In genomic region chr2:79454786-79455446, GRCm38 (mm10) we compare ENCODE assay signal across 9 mouse cellular contexts. TPM values are rescaled to one million over a fixed set of nuclear protein-coding genes. Genes with fewer than 3 reads are reported as not detected.
DNase-seq lines count a peak whose midpoint lies in the region; ATAC-seq and TF ChIP-seq lines count a peak whose summit lies in the region.
"Had no signal": no experiment of that assay in that cellular context is flagged by ENCODE, and none has a peak within 500 bp of the region (broad histone marks: within the 10 kb centered on the region; RNA-seq: fewer than 3 reads in every experiment).

No protein-coding gene starts in this region.

- TF ChIP-seq CTCF in ES-Bruce4 (IDR thresholded peaks at IDR 0.05; ENCODE audit: low read depth, low read length) = no peak
- TF ChIP-seq CTCF in cerebellum, adult 2 months (IDR thresholded peaks at IDR 0.05; ENCODE audit: borderline replicate concordance, insufficient read depth, low read depth, low read length) = no peak
- no peak for TF ChIP-seq CTCF in stomach, postnatal 0 days (IDR thresholded peaks at IDR 0.05; ENCODE audit: low read depth)

- H3K4me3 ChIP-seq in ES-Bruce4 (ENCODE audit: low read depth, low read length) = peak overlapping the region; percentile 65
- peak overlapping the region; percentile 92 for H3K4me3 ChIP-seq in cerebellum, adult 2 months (replicated peaks; ENCODE audit: insufficient read depth, low read depth, low read length)
- H3K4me3 ChIP-seq in forebrain, embryonic 15.5 days = peak overlapping the region; percentile 40
- peak overlapping the region; percentile 54 for H3K4me3 ChIP-seq in midbrain, embryonic 13.5 days (replicated peaks)
- no peak overlapping the region for H3K4me3 ChIP-seq in kidney, embryonic 16.5 days (ENCODE audit: low read length)
- H3K4me3 ChIP-seq in stomach, postnatal 0 days (ENCODE audit: low read depth, low read length) = no peak overlapping the region
- H3K4me3 ChIP-seq in kidney, embryonic 15.5 days (replicated peaks) = no peak overlapping the region

- no peaks in the 10 kb centered on the region for H3K36me3 ChIP-seq in ES-Bruce4 (ENCODE audit: control insufficient read depth, insufficient read depth, low read length, poor library complexity, severe bottlenecking)
- H3K36me3 ChIP-seq in forebrain, embryonic 15.5 days = no peaks in the 10 kb centered on the region
- no peaks in the 10 kb centered on the region for H3K36me3 ChIP-seq in midbrain, embryonic 13.5 days
- H3K36me3 ChIP-seq in kidney, embryonic 16.5 days (ENCODE audit: insufficient read depth, low read length) = no peaks in the 10 kb centered on the region
- no peaks in the 10 kb centered on the region for H3K36me3 ChIP-seq in stomach, postnatal 0 days (ENCODE audit: control insufficient read depth, insufficient read depth, low read length)
- H3K36me3 ChIP-seq in kidney, embryonic 15.5 days = no peaks in the 10 kb centered on the region
- H3K36me3 ChIP-seq: heart, embryonic 15.5 days had no signal

- H3K4me1 ChIP-seq in ES-Bruce4 (ENCODE audit: control insufficient read depth, insufficient read depth, low read length) = no peaks in the 10 kb centered on the region
- no peaks in the 10 kb centered on the region; the same call in 1 of the 2 replicates for H3K4me1 ChIP-seq in cerebellum, adult 2 months (ENCODE audit: control insufficient read depth, insufficient read depth, low read length)
- peaks cover 50% of the 10 kb centered on the region for H3K4me1 ChIP-seq in forebrain, embryonic 15.5 days
- peaks cover 54% of the 10 kb centered on the region for H3K4me1 ChIP-seq in midbrain, embryonic 13.5 days (replicated peaks)
- peaks cover 13% of the 10 kb centered on the region; the same call in 1 of the 2 replicates for H3K4me1 ChIP-seq in kidney, embryonic 16.5 days (ENCODE audit: insufficient read depth, low read length)
- no peaks in the 10 kb centered on the region for H3K4me1 ChIP-seq in stomach, postnatal 0 days (replicated peaks; ENCODE audit: control insufficient read depth, insufficient read depth)
- H3K4me1 ChIP-seq in kidney, embryonic 15.5 days = peaks cover 28% of the 10 kb centered on the region

- TF ChIP-seq POLR2A in ES-Bruce4 (IDR thresholded peaks at IDR 0.05; ENCODE audit: insufficient read depth, low read length) = no peak
- peak; percentile 51; the same call in 1 of the 2 replicates for TF ChIP-seq POLR2A in cerebellum, adult 2 months (IDR thresholded peaks at IDR 0.05; ENCODE audit: borderline replicate concordance, insufficient read depth, low read length)

- H3K27ac ChIP-seq in ES-Bruce4 (ENCODE audit: insufficient read depth, low read length) = no peak overlapping the region
- H3K27ac ChIP-seq in cerebellum, adult 2 months (ENCODE audit: insufficient read depth, low read length) = peak overlapping the region; percentile 98
- peak overlapping the region; percentile 65 for H3K27ac ChIP-seq in forebrain, embryonic 15.5 days (replicated peaks)
- H3K27ac ChIP-seq in midbrain, embryonic 13.5 days = peak overlapping the region; percentile 87
- H3K27ac ChIP-seq in kidney, embryonic 16.5 days (ENCODE audit: low read length) = no peak overlapping the region
- no peak overlapping the region for H3K27ac ChIP-seq in stomach, postnatal 0 days (replicated peaks)
- H3K27ac ChIP-seq in kidney, embryonic 15.5 days = no peak overlapping the region
- H3K27ac ChIP-seq: heart, embryonic 15.5 days had no signal

- no peak for TF ChIP-seq EP300 in ES-Bruce4 (IDR thresholded peaks at IDR 0.05; ENCODE audit: insufficient read depth, low read depth, low read length)
- no peak for TF ChIP-seq EP300 in stomach, postnatal 0 days (optimal IDR thresholded peaks at IDR 0.05)

- peak overlapping the region; percentile 46 for H3K9ac ChIP-seq in ES-Bruce4 (ENCODE audit: low read depth, poor library complexity, severe bottlenecking)
- H3K9ac ChIP-seq in forebrain, embryonic 15.5 days (replicated peaks) = peak overlapping the region; percentile 57
- H3K9ac ChIP-seq in midbrain, embryonic 13.5 days (replicated peaks) = peak overlapping the region; percentile 76
- no peak overlapping the region for H3K9ac ChIP-seq in kidney, embryonic 16.5 days (replicated peaks; ENCODE audit: low read length)
- H3K9ac ChIP-seq in stomach, postnatal 0 days (ENCODE audit: low read length) = no peak overlapping the region
- no peak overlapping the region for H3K9ac ChIP-seq in kidney, embryonic 15.5 days
- H3K9ac ChIP-seq: heart, embryonic 15.5 days had no signal

- 2% methylated on average over 15 of the region's 15 CpGs for WGBS in cerebellum, adult 2 months
- WGBS in forebrain, embryonic 15.5 days = 9% methylated on average over 15 of the region's 15 CpGs
- 7% methylated on average over 15 of the region's 15 CpGs for WGBS in midbrain, embryonic 13.5 days
- 13% methylated on average over 15 of the region's 15 CpGs for WGBS in kidney, embryonic 16.5 days
- 20% methylated on average over 15 of the region's 15 CpGs for WGBS in stomach, postnatal 0 days
- WGBS in kidney, embryonic 15.5 days = 9% methylated on average over 15 of the region's 15 CpGs

- no peak for ATAC-seq in forebrain, embryonic 15.5 days (replicated peaks)
- ATAC-seq in midbrain, embryonic 13.5 days = no peak
- ATAC-seq in kidney, embryonic 16.5 days (ENCODE audit: low FRiP score, low TSS enrichment) = no peak
- ATAC-seq in stomach, postnatal 0 days (ENCODE audit: low FRiP score, low TSS enrichment) = no peak
- ATAC-seq in kidney, embryonic 15.5 days (replicated peaks; ENCODE audit: low FRiP score) = no peak

- peak overlapping the region; percentile 58 for H3K4me2 ChIP-seq in forebrain, embryonic 15.5 days (replicated peaks)
- H3K4me2 ChIP-seq in midbrain, embryonic 13.5 days (replicated peaks) = peak overlapping the region; percentile 72
- H3K4me2 ChIP-seq in kidney, embryonic 16.5 days (replicated peaks; ENCODE audit: low read depth, low read length) = no peak overlapping the region
- H3K4me2 ChIP-seq in stomach, postnatal 0 days (replicated peaks; ENCODE audit: low read depth) = no peak overlapping the region
- H3K4me2 ChIP-seq in kidney, embryonic 15.5 days = no peak overlapping the region

- DNase-seq in cerebellum, adult 2 months = peak; percentile 85 to 89
- DNase-seq in stomach, postnatal 0 days (ENCODE audit: low spot score) = no peak
- no peak for DNase-seq in thymus, postnatal 0 days (ENCODE audit: low spot score)

- H3K9me3 ChIP-seq in ES-Bruce4 (replicated peaks; ENCODE audit: control insufficient read depth, insufficient read depth, low read length, poor library complexity, severe bottlenecking) = no peaks in the 10 kb centered on the region
- no peaks in the 10 kb centered on the region for H3K9me3 ChIP-seq in forebrain, embryonic 15.5 days
- H3K9me3 ChIP-seq in midbrain, embryonic 13.5 days = no peaks in the 10 kb centered on the region
- H3K9me3 ChIP-seq in kidney, embryonic 16.5 days (ENCODE audit: low read length) = no peaks in the 10 kb centered on the region
- H3K9me3 ChIP-seq in stomach, postnatal 0 days (ENCODE audit: control insufficient read depth, low read length) = no peaks in the 10 kb centered on the region
- H3K9me3 ChIP-seq in kidney, embryonic 15.5 days (replicated peaks) = no peaks in the 10 kb centered on the region; the same call in 1 of the 2 replicates
- H3K9me3 ChIP-seq: heart, embryonic 15.5 days had no signal

- H3K27me3 ChIP-seq in ES-Bruce4 (ENCODE audit: control insufficient read depth, insufficient read depth, low read length, poor library complexity, severe bottlenecking) = peaks cover 5% of the 10 kb centered on the region; the same call in 1 of the 2 replicates
- H3K27me3 ChIP-seq in cerebellum, adult 2 months (ENCODE audit: control insufficient read depth, insufficient read depth, low read length) = no peaks in the 10 kb centered on the region
- peaks cover 24% of the 10 kb centered on the region for H3K27me3 ChIP-seq in forebrain, embryonic 15.5 days
- peaks cover 54% of the 10 kb centered on the region for H3K27me3 ChIP-seq in midbrain, embryonic 13.5 days
- peaks cover 73% of the 10 kb centered on the region for H3K27me3 ChIP-seq in kidney, embryonic 16.5 days (ENCODE audit: insufficient read depth, low read length)
- peaks cover 32% of the 10 kb centered on the region for H3K27me3 ChIP-seq in stomach, postnatal 0 days (ENCODE audit: control insufficient read depth, insufficient read depth, low read length)
- H3K27me3 ChIP-seq in kidney, embryonic 15.5 days = peaks cover 82% of the 10 kb centered on the region

RNA-seq across cellular contexts. Expression of gene Neurod1, which starts 1.6 kb away (rescaled TPM):
- 3.1 and 3.4 TPM in 2 replicates for polyA plus RNA-seq in ES-Bruce4 (2011; ENCODE audit: insufficient read depth, insufficient read length, low read depth, missing spikeins)
- 240 and 303 TPM in 2 replicates for polyA plus RNA-seq in cerebellum, adult 2 months (2012; rRNA removed)
- 72.5 and 78.1 TPM in 2 replicates for polyA plus RNA-seq in forebrain, embryonic 15.5 days (2015; fragmentation: Nextera tagmentation; extraction: Ambion mirVana)
- polyA plus RNA-seq in midbrain, embryonic 13.5 days (2015; fragmentation: Nextera tagmentation; extraction: Ambion mirVana) = 38.5 and 38.8 TPM in 2 replicates
- not detected in 2 replicates for polyA plus RNA-seq in kidney, embryonic 16.5 days (2015; fragmentation: Nextera tagmentation; extraction: Ambion mirVana)
- polyA plus RNA-seq in stomach, postnatal 0 days (2015; fragmentation: Nextera tagmentation; extraction: Ambion mirVana) = 0.61 and 0.68 TPM in 2 replicates
- polyA plus RNA-seq in thymus, postnatal 0 days (2015; fragmentation: Nextera tagmentation; extraction: Ambion mirVana) = not detected in 2 replicates
- polyA plus RNA-seq in kidney, embryonic 15.5 days (2015; fragmentation: Nextera tagmentation; extraction: Ambion mirVana) = 0.05 TPM in 1 of 2 replicates, not detected in the other
- polyA plus RNA-seq: heart, embryonic 15.5 days had no signal

RNA-seq across cellular contexts. Expression of gene Cerkl, which starts 1.7 kb away (rescaled TPM):
- polyA plus RNA-seq in ES-Bruce4 (2011; ENCODE audit: insufficient read depth, insufficient read length, low read depth, missing spikeins) = 1.5 and 1.8 TPM in 2 replicates
- 13.1 and 17.8 TPM in 2 replicates for polyA plus RNA-seq in cerebellum, adult 2 months (2012; rRNA removed)
- 1.4 and 1.7 TPM in 2 replicates for polyA plus RNA-seq in forebrain, embryonic 15.5 days (2015; fragmentation: Nextera tagmentation; extraction: Ambion mirVana)
- polyA plus RNA-seq in midbrain, embryonic 13.5 days (2015; fragmentation: Nextera tagmentation; extraction: Ambion mirVana) = 1.6 and 2.6 TPM in 2 replicates
- 1.8 and 2.0 TPM in 2 replicates for polyA plus RNA-seq in kidney, embryonic 16.5 days (2015; fragmentation: Nextera tagmentation; extraction: Ambion mirVana)
- 0.67 and 1.2 TPM in 2 replicates for polyA plus RNA-seq in stomach, postnatal 0 days (2015; fragmentation: Nextera tagmentation; extraction: Ambion mirVana)
- 3.8 and 4.3 TPM in 2 replicates for polyA plus RNA-seq in thymus, postnatal 0 days (2015; fragmentation: Nextera tagmentation; extraction: Ambion mirVana)
- 1.5 and 2.3 TPM in 2 replicates for polyA plus RNA-seq in kidney, embryonic 15.5 days (2015; fragmentation: Nextera tagmentation; extraction: Ambion mirVana)

Comparison
In these comparisons a context has a peak if more than half of its experiments do, and no peak if none do; other contexts are left out.
1. H3K27ac ChIP-seq: peak in cerebellum, adult 2 months (single experiment), forebrain, embryonic 15.5 days (single experiment) and midbrain, embryonic 13.5 days (single experiment); none in ES-Bruce4 (single experiment), kidney, embryonic 16.5 days (single experiment), stomach, postnatal 0 days (single experiment) and kidney, embryonic 15.5 days (single experiment).
2. H3K4me3 ChIP-seq: peak in ES-Bruce4 (single experiment), cerebellum, adult 2 months (single experiment), forebrain, embryonic 15.5 days (single experiment) and midbrain, embryonic 13.5 days (single experiment); none in kidney, embryonic 16.5 days (single experiment), stomach, postnatal 0 days (single experiment) and kidney, embryonic 15.5 days (single experiment).
3. H3K9ac ChIP-seq: peak in ES-Bruce4 (single experiment), forebrain, embryonic 15.5 days (single experiment) and midbrain, embryonic 13.5 days (single experiment); none in kidney, embryonic 16.5 days (single experiment), stomach, postnatal 0 days (single experiment) and kidney, embryonic 15.5 days (single experiment).
4. DNase-seq: peak in cerebellum, adult 2 months (2 of 2); none in stomach, postnatal 0 days (single experiment) and thymus, postnatal 0 days (single experiment).
5. H3K4me2 ChIP-seq: peak in forebrain, embryonic 15.5 days (single experiment) and midbrain, embryonic 13.5 days (single experiment); none in kidney, embryonic 16.5 days (single experiment), stomach, postnatal 0 days (single experiment) and kidney, embryonic 15.5 days (single experiment).